Mouse (Mus musculus): ENCODE data around the gene Smtnl2.
"Not testable (repeated sequence)": the region's sequence is repeated elsewhere in the genome, so short reads cannot be mapped to it uniquely, and the experiment has no call there.

Gene Smtnl2

DNA sequence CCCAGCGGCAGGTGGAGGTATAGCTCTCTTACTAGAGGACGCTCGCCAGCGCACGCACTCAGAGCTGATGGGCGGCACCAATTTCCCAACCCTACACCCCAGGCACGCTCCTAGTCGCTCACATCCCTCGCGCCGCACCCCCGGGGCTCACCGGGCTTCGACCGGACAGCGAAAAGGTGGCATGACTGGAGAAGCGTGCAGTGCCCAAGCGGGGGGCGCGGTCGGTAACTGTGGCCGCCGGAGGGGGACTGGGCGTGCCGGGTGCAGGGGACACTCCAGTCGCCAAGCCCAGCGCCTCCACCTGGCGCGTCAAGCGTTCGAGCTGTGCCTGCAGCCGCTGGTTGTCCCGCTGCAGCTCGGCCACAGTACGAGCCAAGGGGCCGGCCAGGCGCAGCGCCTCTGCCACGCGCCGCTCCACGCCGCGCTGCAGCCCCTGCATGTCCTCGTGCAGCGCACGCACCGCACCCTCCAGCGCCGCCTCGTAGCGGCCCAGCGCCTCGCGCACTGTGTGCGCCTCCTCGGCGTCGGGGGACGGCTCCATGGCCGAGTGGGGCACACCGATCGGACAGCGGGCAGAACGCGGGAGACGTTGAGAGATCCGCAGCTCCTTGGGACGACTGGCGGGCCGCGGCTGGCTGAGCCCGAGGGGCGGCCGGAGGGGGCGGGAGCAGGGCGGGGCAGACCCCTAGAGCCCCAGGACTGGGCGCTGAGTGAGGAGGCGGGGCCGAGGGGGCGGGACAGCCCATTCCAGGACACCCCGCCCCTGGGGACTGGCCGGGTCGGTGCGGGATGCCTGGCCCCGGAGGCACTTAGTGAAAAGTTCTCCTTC lies at the start of gene Smtnl2:
Gene Smtnl2 (minus strand): TSS at position 621 of the 829 bp plus-strand sequence.
- DNase-seq (ENCODE audit: low read depth, low spot score), result no peak

DNA sequence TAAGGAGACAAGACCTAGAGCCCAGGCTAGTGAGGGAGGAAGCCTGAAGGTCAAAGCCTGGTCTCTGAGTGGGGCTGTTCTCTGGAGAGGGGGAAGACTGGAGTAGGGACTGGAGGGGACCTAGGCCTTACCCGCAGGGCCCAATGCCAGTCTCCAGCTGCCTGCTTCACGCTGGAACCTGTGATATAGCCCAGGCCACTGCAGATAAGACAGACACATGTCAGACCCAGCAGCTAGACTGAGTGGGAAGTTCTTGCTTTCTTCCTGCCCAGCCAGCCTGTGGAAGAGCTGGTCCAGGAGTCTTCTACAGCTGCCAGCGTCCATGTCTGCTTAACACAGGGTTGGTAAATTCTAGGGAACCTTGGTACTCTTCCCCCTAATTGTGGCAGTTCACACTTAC lies 47.0 kb upstream of the Smtnl2 start:
- no peak for DNase-seq (ENCODE audit: low read depth, low spot score)

DNA sequence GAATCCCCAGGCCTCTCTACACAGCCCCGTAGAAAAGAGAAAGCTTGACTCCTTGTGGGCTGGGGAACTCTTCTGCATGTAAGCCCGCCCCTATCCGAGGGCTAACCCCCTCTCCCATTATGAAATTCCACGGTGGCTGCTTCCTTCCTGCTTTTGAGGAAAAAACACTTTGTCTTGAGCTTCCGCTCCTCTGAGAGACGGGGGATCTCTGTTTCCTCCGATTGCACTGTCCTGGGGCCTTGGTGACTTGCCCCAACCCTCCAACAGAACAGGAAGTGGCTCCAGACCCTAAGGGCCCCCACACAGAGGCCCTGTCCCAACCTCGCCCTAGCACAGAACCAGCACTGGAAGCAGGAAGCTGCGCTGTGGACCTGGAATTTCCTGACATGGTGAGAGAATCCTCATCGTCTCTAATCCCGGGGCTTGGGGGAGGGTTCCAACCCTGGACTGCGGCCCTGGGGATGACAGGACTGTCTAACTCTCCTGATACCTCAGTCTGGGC lies 46.5 kb upstream of the Smtnl2 start:
- no peak for DNase-seq (ENCODE audit: low read depth, low spot score)

DNA sequence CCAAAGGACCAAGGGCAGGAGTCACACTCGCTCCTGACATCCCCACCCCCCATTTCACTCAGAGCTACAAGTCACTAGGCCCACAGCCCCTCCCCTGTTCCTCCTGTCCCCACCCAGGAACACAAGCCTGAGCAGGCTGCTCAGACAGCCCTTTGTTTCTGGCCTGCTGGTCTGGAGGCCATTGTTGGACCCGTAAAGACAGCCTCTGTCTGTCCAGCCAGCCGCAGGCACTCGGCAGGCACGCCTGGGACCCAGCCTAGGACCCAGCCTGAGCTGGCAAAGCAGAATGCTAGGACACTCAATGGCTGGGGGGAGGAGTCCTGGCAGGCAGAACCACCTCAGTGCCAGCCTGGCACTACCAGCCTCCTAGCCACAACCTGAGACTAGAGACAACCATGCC lies 44.2 kb upstream of the Smtnl2 start:
- DNase-seq (ENCODE audit: low read depth, low spot score), result no peak

DNA sequence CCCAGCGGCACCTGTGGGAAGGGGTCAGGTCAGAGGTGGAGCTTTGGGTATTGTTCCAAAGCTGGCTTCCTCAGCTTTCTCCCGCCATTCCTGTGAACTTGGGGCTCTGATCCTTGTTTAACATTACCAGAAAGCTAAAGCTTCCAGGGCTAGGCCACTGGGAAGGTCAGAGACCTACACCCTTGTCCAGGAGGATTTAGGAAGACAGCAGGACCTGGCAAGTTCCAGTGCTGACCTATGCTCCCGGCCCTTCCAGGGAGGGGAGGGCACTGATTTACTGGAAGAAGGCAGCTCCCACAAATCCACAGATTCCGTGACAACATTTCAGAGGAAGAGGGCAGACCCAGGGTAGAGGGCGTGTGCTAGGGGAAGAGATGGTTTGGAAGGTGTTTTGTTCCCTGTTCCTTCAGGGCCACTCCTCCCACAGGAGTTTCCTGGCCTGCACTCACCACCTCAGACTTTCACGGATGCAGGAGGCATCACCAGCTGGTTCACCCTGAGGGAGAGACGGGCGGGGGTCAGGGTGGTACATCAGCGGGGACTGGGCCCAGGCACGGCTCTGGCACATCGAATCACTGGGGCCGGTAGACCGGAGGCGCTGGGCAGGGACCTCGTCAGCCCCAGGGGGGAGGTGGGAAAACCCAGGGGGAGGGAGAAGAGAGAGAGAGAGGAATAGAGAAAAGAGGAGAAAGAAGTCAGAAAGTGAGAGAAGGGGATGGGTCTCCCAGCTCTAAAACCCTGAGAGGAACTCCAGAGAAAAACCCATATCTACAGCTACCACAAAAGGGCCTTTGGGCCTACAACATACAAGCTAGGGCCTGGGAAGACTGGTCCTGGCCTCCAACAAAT lies 41.8 kb upstream of the Smtnl2 start:
- no peak for DNase-seq (ENCODE audit: low read depth, low spot score)

DNA sequence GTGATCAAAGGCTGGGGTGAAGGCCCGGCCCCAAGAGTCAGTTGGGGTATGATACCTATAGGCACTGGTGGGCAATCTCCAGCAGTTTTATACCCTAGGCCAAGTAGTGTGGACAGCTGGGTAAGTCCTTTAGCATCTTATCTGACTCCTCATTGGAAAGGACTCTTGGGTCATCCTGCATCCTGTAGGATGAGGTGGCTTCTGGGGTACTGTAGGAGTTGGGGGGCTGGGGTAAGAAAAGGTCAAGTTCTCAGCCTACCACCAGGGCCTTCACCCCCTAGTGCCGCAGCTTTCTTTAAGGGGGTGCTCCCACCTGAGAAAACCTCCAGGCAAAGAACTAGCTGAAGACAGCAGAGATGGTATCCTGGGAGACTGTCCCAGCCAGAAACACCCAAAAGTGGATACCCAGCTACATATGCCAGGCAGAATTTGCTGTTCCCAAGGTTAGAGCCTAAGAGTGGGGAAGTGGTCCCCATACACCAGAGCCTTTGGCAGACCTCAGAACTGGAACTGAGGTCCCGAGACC lies 40.7 kb upstream of the Smtnl2 start:
- no peak for DNase-seq (ENCODE audit: low read depth, low spot score)

DNA sequence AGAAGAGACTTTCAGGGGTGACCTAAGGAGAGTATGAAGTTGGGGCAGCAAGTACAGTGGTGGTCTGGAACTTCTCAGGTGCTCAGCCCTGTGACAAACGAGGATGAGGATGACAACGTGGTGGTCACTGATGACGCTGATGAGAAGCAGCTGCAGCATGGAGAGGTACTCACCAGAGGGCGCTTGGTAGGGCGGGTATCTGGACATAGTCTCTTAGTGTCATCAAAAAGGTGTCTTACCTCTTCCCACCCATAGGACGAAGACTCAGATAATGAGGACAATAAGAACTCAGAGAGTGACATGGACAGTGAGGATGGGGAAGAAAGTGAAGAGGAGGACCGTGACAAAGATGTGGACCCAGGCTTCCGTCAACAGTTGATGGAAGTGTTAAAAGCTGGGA lies 36.0 kb upstream of the Smtnl2 start:
- DNase-seq (ENCODE audit: low read depth, low spot score), result peak; percentile 47

DNA sequence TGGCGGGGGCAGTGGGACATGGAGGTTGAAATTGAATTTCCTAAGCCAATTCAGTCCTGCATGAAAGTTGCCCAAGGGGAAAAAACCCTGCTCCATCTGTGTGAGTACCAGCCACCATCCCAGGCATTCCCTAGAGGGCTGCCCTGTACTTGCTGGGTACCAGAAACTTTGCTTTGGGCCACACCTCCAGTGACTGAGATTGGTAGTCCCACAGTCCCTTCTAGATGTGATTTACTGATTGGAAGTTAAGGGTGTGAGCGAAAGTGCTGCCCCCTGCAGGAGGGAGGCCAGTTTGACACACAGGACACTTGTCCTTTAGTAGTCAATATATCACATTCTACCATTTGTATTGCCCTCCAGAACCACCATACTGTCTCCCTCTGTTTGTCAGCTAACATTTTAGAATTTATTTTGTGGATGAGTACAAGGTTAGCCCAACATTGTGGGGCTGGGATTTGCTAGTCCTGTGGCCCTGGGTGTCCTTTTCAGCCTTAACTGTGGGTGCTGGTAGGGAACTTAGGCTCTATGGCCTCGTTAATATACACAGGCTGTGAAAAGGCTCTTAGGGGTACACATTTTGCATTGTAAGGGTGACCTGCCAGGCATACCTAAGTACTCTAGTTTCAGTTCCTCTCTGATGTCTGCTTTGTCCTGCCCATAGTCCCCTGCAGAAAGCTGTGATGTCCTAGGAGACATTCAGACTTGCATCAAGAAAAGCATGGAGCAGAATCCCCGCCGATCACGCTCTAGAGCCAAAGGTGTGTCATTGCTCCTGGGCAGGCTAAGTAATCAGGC lies 35.0 kb upstream of the Smtnl2 start:
- DNase-seq (ENCODE audit: low read depth, low spot score), result peak; percentile 74

DNA sequence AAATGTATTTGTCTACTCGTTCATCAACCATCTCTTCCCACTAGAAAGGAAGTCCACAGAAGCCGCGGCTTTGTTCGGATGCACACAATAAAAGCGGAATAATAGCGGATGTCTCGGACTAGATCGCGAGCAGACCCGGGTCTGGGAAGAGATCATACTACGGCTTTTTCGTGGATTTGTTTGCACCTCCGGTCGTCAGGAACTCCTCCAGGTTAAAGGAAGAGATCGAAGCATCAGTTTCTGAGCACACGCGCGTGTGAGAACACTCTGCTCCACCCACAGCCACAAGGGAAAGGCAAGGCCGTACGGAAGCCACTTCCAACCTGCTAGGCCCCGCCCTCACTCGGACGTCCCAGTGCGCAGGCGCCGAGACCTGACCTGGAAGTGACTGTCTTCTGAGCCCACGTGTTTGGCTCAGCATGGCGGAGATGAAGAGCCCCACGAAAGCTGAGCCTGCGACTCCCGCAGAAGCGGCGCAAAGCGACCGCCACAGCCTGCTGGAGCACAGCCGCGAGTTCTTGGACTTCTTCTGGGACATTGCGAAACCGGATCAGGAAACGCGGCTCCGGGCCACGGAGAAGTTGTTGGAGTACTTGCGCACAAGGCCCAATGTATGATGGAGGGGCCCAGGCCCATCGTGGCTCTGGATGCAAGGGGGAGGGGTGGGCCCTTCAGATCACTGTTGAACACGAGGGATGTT lies 29.6 kb upstream of the Smtnl2 start, which contains the start of gene Mybbp1a:
Gene Mybbp1a (plus strand): TSS at position 391 of the 700 bp plus-strand sequence.
- peak; percentile 97 for DNase-seq (ENCODE audit: low read depth, low spot score)

DNA sequence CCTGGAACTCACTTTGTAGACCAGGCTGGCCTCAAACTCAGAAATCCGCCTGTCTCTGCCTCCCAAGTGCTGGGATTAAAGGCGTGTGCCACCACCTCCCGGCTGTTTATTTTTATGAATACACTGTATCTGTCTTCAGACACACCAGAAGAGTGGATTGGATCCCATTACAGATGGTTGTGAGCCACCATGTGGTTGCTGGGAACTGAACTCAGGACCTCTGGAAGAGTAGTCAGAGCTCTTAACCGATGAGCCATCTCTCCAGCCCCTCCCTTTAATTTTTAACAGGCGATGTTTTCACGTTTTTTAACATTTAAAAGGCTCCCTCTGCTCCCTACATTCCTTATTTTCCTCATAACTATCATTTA lies 29.1 kb upstream of the Smtnl2 start:
- DNase-seq (ENCODE audit: low read depth, low spot score), result not testable (repeated sequence)

DNA sequence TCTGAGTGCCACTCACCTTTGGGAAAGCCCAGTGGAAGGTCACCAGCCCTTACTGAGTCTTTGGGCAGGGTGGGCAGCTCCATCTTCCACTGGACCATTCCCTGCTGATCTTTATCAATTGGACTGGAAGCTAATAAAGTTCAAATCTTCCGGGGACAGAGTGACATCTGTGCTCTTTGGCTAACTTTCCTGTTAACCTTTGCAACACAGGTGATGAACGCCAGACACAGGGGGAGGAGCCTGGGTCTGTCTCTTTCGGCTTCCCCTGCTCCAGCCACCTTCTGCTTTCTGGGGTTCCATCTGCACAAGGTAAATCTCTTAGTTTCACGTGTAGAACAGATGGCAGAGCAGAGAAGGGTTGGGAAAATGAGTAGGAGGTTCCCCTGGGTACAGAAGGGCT lies 26.9 kb upstream of the Smtnl2 start:
- DNase-seq (ENCODE audit: low read depth, low spot score), result no peak

DNA sequence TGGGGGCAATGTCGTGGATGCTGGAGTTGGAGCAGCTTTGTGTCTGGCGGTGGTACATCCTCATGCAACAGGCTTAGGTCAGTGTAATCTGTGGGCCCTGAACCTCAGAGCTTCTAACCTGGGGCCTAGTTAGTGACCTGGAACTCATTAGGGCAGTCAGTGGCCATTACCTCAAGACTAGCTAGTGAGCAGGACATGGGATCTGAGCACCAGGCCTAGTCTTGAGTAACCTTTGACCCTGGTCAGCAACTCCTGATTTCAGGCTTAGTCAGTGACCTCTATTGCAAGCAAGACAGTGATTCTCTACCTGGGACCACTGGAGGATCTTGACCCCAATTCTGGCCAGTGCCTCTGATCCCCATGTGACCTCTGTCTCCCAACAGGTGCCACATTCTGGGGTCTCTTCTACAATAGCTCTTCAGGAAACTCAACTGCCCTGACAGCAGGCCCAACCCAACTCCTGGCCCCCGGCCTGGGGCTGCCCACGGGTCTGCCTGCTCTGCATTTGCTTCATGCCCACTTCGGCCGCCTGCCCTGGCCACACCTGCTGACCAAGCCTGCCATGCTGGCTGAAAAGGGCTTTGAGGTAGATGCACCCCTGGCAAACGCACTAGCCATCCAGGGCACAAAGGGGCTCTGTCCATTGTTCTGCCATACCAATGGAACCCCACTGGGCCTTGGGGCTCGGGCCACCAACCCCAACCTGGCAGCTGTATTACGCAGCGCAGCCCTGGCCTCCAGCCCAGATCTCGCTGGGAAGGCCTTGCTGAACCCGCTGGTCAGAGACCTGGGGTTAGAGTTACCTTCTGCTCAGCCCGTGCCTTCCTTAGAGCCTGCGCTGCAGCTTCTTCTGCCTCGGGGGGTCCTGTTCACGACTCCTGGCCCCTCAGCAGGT lies 25.5 kb upstream of the Smtnl2 start:
- no peak for DNase-seq (ENCODE audit: low read depth, low spot score)

DNA sequence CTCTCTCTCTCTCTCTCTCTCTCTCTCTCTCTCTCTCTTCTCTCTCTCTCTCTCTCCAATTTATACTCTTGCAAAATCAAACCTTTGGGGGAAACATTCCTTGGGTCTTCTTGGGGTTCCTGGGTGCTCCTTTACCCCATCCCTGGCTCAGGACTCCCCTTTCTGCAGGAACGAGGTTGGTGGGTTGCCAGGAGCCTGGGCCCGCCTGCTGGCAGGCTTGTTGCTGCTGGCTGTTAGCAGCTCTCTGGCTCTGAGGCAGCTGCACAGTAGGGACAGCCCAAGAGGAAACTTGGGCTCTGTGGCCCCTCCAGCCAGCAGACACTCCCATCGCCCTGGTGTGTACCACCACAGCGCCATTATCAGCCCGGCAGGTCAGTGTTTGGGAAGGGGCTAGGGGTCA lies 24.8 kb upstream of the Smtnl2 start:
- no peak for DNase-seq (ENCODE audit: low read depth, low spot score)

DNA sequence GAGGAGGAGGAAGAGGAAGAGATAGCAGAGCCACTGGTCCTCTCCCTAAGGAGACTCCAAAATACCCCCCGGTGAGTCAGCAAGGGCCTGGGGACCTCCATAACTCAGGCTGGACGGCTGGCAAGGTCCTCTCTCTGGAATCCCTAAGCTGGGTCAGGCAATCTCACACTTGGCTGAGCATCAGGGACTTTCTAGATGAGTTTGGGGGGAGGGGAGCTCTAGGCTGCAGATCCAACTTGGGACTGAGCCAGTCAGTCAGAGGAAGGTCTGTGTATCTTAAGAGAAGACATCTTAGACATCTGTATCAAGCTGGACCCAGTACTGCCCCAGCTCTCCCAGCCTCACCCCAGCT lies 24.2 kb upstream of the Smtnl2 start:
- DNase-seq (ENCODE audit: low read depth, low spot score), result peak; percentile 27

DNA sequence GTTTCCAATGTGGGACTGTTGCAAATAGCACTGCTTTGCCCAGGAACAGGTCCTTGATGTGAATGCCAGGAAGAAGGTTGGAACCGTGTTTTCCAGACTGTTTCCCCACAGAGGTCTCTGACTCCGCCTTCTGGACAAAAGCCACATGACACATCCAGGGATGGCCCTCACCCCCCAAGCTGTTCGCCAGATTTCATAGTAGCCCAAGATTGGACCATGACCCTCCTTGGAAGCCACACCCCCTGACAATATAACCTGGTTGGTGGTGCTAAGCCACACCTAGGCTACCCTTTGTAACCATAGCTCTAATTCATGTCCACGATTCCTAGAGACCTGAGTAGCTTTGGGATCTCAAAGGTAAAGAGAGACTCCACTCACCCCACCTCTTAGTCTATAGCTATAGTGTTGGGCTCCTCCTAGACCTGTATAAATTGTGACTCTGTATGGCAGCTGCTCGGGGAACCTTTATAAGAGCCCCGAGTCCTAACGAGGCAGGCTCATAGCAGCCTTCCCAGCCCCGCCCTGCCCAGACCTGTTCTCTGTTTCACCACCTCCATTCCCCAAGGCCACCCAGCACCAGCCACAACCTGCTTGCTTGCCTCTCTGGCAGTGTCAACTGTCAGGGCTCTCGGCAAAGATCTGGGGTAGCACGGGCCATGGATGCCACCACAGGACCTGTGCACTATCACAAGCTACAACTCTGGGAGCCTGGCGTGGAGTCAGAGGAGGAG lies 23.6 kb upstream of the Smtnl2 start, which contains the start of gene Ggt6:
Gene Ggt6 (plus strand): TSS at position 564 of the 731 bp plus-strand sequence.
- peak; percentile 21 for DNase-seq (ENCODE audit: low read depth, low spot score)

DNA sequence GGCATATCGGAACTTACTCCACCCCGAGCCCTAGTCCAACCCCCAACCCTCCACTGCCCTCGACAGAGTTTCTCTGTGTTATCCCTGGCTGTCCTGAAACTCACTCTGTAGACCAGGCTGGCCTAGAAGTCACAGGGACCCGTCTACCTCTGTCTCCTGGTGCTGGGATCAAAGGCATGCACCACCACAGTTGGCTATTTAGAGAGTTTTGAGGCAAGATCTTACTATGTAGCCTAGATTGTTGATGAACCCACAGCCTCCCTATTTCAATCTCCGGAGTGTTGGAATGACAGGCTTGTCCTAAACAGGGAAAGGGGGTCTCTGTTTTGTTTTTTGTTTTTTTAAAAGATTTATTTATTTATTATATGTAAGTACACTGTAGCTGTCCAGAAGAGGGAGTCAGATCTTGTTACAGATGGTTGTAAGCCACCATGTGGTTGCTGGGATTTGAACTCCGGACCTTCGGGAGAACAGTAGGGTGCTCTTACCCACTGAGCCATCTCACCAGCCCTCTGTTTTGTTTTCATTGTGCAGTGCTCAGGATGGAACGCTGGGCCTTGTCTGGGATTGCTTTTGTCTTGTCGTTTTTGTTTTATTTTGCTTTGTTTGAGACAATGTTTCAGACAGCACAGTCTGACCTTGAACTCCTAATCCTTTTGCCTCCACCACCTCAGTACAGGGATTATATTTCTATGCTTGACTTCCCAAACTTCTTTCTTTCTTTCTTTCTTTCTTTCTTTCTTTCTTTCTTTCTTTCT lies 19.0 kb upstream of the Smtnl2 start:
- DNase-seq (ENCODE audit: low read depth, low spot score), result not testable (repeated sequence)

DNA sequence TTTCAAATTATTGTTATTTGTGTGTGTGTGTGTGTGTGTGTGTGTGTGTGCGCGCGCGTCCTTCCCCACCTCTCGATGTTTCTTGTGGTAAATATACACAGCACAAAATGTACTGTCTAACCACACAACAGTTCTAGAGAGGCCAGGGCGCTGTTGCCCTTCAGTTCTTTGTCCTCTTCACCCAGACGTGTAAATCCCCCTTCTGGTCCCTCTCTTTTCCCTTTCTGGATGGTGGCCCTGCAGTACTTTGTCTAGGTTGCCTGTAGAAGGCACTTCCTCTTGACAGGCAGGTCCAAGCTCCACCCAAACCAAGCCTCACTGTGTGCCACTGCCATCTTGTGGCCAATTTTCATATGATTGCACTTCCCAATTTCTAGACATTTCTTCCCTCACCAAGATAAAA lies 17.8 kb upstream of the Smtnl2 start:
- peak; percentile 88 for DNase-seq (ENCODE audit: low read depth, low spot score)

DNA sequence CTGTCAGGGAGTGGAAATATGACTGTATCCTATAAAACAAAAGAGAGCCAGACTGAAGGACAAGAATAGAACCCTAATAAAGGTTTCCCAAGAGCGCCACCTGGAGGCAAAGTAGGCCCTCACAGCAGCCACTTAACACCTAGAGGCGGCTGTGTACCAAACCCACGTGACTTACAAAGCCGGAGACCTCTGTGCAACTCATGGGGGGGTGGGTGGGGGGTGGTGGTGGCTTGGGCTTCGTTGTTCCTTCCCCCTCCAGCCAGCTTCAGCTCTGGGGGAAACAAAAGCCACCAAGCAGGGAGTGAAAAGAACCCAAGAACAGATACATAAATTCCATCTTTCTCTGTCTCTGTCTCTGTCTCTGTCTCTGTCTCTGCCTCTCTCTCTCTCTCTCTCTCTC lies 17.2 kb upstream of the Smtnl2 start:
- peak; percentile 72 for DNase-seq (ENCODE audit: low read depth, low spot score)

Measured in 3T3-L1 (cell line).